Mouse (Mus musculus): ENCODE measurements at regions not wholly inside any gene's neighbourhood (a gene's known extent, or its start where the extent isn't known, plus 50 kb on each side); places are given as distances from the start of the nearest gene placed in this dataset.

GRCm38 (mm10) chr6:51256631-51257030 lies 175.8 kb upstream of the Nfe2l3 start:
- no peak for DNase-seq

DNA sequence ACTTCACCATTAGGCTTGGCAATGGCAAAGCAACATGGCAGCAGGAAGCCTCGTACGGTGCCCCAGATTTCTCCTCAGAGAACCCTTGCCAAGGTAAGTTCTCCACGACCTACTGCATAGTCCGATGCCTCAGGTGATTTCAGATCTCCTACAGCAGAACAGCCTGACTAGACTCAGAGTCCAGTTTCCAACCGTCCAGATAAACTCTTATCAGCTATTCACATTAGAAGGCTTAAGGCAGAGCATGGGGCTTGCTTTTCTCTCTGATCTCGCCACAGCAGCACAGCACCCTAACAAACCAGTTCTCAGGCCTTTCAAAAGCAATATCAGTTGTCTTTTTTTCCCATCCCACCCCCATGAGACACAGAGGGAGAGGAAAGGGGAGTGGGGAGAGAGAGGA lies 174.9 kb upstream of the Nfe2l3 start:
- no peak for DNase-seq

DNA sequence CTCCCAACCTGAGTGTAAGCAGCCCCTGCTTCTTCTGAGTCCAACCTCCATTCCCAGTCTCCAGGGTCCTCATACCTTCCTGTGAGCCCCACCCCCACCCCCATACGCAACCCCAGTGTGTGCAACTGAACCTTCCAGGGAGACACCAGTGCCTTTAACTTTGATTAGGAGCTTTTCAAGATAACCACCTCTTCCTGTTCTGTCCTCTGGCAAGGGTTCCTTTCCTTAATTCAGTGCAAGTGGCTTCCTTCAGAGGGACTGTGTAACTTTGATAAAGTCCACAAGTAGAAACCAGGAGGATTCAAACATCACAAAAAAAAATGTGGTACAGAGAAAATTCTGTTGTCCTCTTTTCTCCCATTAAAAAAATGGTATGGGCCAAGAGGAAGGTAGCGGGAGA lies 174.2 kb upstream of the Nfe2l3 start:
- DNase-seq = no peak

DNA sequence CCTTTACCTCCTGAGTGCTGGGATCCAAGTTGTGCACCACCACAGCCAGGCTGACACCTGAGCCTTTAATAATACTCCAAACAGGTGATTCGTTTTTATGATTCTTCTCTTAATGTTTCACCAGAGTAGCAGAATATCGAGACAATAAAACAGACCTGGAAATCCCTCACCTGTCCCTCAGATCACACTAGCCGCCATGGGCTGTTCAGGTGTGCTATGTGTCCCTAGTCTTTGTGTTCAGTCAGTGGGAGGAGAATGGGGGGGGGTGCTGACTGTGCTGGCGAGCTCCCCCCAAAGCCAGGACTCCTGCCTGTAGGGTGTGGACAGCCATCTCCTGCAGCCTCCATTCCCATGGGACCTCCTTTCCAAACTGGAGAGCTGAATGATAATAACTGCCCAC lies 168.9 kb upstream of the Nfe2l3 start:
- DNase-seq = no peak

- no peak for DNase-seq
These were observed 167.1 kb upstream of the Nfe2l3 start for GRCm38 (mm10) chr6:51265329-51265728.

DNA sequence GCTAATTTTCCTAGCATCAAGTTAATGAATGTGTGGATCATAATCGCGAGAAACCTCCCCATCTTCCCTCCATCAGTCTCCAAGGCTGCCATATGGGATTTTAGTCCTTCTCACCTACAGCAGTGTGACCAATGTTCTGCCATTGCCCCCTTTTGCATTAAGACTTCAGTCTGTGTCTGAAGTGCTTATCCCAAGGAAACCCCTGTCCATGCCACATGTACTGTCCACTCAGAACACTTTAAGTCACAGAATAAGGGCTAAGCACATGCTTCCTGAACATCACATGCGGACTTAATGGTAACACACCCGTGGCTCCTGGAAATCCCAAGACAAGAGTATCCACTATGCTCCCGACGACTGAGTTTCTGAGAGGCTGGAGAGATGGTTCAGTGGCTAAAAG lies 165.7 kb upstream of the Nfe2l3 start:
- DNase-seq = no peak

DNA sequence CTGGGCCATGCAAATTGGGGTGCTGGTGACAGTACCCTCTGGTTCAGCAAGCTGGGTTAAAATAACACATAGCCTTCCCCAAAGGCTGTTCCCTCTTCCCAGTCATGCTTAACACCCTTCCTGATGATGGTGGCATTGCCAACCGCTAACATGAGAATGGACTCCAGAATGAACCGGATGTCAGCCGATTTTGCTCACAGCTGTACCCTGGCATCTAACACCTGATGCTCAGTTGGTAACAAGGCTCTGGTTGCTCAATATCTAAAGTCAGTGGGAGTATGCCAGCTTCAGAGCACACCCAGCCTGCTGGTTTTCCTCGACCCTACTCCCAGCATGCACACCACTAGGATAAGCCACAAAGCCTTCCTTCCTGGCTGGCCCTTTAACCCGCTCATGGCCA lies 164.6 kb upstream of the Nfe2l3 start:
- no peak for DNase-seq

DNA sequence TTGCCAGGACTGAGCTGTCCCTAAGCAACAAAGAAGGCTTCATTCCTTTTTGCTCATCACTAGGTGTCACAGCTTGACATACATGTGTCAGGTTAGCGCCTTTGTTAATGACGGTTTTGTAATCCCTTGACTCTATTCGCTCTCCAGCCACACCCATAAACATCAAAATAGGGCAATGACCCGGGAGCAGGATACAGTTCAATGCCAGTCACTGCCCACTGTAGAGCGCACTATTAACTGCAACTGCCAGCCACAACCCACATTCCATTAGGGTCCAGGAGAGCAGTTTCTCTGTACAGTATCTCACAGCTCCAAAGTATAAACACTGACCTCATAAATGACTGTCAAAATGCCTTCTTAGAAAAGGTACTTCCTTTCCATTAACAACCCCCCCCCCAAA lies 163.5 kb upstream of the Nfe2l3 start:
- no peak for DNase-seq

DNA sequence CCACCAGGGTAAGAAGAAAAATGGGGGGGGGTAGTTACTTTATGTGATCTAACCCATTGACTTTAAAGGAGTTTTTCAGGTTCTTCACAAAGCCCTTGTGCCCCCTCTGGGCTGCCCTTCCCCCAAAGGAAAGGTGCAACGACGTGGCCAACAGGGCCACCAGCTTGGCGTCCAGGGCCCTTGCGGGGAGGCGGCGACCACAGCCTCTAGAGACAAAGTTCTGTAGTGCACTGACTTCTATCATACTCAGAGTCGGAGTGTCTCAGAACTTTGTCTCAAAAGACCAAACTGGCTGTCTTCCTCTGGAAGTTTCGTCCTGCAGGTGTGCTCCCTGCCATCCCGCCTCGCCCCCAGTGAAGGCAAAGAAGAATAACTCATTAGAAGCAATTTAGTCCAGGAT lies 162.9 kb upstream of the Nfe2l3 start:
- DNase-seq = no peak

DNA sequence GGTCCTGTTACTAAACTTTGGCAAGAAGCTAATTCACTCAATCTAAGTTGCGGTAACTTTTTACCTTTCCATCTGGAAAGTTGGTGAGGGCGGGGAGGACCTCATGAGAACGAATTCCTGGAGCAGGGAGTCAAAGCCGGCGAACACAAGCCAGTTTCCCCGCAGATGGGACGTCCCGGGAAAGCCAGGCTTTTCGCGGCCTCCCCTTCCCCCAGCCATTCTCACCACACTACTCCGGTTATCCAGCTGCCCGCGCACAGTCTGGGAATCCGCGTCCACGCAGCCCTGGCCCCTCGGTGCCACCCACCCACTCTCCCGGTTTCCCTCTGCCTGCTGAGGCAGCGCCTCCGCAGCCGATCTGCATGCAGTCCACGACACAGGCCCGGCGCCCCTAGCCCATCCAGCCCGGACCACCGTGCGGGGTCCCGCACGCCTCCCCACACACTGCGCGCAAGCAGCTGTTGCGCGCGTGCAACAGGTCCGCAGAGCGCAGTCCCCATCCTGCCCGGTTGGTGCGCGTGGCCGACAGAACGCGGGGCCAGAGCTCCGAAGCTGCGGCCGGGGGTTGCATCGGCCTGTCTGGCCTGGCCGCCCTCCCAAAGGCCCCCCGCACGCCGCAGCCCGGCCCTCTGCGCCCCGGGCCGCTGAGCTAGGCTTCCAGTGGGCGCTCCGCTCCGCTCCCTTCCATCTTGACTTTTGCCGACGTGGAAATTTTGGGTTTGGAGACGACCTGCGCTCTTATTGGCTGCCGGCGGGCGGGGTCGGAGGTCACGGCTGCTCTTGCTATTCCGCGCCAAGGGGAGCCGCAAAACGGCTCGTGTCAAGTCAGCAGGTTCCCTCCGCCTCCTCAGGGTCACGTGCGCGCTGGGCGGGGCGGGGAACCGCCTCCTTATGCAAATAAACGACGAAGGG lies 162.0 kb upstream of the Nfe2l3 start:
- peak; percentile 79 for DNase-seq

DNA sequence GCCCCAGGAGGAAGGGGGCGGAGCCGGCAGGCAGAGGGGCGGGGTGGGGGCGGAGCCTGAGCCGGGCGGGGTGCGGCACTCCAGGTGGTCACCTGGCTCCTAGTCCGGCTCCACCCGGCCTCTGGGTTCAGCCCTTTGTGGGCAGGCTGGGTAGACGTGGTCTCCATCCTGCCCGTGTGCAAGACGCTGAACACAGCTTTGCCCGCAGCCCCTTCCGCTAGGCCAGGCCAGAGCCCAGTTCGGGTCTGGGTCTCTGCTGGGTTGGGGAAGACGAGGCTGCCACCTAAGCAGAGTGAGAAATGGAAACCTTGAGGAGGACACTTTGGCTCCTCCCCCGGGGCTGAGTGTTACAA lies 161.4 kb upstream of the Nfe2l3 start:
- DNase-seq = no peak

DNA sequence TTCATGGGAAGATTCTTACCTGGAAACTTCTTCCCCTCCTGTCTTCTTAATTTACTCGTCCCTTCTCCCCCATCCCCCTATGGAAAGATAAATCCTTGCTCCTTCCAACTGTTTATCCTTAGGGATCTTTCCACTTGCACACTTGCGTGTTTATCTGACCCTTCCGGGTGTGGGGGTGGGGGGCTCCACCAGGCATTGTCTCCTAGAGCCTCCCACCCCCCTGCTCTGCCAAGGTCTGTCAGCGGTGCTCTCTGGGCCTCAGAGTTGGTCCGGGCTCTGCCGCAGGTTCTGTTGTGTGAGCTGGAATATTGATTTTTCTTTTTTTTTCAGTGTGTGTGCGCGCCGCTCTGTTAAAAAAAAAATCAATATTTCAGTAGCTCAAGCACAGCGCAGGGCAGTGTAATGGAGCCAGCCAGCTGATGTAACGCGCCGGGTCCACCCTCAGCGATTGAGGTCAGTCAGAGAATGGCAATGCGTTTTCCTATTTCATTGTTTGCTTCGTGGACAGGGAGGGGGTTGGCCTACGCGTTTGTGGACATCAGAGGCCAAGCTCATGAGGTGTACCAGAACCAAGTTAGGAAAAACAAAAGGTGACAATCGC lies 160.2 kb upstream of the Nfe2l3 start:
- DNase-seq = no peak

DNA sequence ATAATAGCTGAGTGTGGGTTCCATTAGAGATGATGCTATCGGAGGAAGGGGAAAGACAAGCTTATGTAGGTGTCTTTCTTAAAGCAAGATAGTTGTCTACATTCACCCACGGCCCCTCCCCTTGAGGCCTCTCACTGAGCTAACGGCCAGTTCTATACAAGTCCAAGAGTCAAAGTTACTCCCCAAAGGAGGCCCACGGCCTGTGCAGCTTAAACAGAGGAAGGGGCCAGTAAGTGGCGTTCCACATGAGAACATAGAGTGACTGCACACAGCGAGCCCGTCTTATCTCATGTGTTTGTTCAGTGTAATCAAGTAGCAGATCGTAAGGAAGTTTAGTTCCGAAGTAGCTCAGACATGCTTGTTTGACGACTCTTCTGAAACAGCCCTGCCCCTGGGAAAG lies 153.0 kb upstream of the Nfe2l3 start:
- DNase-seq = no peak

- DNase-seq = no peak
These were observed 152.2 kb upstream of the Nfe2l3 start for GRCm38 (mm10) chr6:51280231-51280630.

DNA sequence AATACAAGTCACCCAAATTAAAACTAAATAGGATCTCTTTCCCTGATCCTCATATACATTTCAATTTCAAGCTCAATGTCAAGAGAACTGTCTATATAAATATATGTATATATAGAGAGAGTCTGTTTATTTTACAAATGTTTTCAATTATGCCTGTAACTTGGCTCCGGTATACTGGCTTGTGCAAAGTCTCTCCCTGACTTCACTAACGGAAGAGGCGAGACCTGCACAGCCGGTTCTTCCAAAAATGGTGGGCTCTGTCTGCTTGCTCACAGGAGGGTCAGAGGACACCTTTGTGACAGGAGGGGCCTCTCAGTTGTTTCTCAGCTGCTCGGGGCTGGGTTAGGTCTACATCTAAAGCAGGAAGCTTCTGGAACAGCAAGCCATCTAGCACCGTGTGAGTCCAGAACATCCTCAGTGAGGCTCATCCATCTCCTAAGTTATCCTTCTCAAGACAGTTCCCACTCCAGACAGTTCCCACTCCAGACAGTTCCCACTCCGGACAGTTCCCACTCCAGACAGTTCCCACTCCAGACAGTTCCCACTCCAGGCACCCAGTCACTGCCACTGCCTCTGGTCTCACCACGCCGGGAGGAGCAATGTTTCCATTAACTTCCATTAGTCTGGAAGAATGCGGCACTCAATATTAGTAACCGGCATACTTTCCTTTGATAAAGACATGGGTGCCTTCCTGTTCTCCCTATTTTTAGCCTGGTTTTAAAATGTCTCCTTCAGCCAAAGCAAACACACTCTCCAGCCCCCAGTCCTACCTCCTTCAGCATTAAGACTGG lies 148.4 kb upstream of the Nfe2l3 start:
- no peak for DNase-seq

DNA sequence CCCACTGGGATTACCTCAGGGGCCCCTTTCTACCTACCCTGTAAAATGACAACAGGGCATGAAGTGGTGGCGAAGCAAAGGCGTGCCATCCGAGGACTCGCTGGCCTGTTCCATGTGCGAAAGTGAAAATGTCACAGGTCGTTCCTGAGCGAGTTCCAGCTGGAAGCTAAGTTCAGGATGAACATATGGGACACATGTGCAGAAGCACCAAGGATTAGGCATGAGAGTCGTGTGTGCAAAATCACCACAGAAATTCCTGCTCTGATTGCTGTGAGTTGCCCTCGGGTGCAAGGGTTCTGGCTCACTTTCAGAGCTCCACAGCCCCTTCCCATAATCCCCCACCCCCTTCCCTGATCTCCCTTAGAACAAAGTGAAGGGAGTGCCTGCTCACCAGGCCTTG lies 147.6 kb upstream of the Nfe2l3 start:
- no peak for DNase-seq

GRCm38 (mm10) chr6:51286836-51287235 lies 145.6 kb upstream of the Nfe2l3 start:
- DNase-seq = no peak

DNA sequence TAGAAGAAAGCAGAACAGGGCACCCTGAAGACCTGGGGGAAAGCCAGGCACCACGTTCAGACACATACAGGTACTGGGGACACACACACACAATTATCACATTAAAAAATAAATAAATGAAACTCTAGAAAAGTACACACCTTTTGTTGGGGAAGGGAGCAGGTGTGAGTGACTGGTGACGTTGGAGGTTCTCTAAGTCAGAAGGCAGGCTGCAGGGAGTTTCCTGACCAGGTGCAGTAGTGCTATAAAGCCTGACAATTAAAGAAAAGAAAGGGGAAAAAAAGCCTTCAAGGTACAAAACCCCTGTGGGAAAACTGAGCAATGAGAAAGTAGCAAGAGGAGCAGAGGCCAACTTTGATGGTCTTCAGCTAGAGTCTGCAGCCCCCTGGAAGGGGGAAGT lies 145.1 kb upstream of the Nfe2l3 start:
- DNase-seq = no peak

GRCm38 (mm10) chr6:51287807-51288206 lies 144.7 kb upstream of the Nfe2l3 start:
- no peak for DNase-seq

- DNase-seq = no peak
These were observed 144.0 kb upstream of the Nfe2l3 start for GRCm38 (mm10) chr6:51288306-51289066.

DNA sequence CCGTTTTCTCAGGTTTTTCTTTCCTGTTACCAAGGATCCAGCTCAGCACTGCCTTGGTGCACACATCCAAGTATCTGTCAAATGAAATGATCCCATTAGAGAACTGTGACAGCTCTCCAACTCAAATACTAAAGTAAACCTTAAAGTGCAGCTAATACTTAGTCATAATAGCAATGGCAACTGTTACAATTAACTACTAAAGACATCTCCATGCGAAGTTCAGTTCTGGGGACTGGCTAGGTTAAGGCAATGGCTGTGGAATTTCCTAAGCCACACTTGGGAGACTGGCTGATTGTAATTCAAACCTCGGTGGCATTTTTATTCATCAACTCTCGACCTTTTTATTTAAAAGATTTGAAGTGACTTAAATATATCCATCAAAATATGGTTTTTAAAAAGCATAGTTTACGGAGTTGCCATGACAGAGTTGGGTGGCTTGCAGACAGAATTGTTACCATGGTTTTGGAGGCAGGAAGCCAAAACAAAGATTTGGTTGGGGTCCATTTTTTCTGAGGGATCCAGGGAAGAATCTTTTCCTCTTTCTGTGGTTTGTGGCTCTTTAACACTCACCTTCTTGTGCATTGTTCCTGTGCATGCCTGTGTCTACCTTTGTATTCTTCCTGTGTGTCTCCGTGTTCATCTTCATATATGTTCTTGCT lies 143.3 kb upstream of the Nfe2l3 start:
- no peak for DNase-seq

GRCm38 (mm10) chr6:51300694-51301417 lies 131.6 kb upstream of the Nfe2l3 start:
- DNase-seq = no peak
